Mouse (Mus musculus): ENCODE data around the gene Pcbp1. TPM values are rescaled to one million over a fixed set of nuclear protein-coding genes. Genes with fewer than 3 reads are reported as not detected.

Pcbp1 gene
- polyA plus RNA-seq, 1 experiment = 306 TPM

- no peaks in the 10 kb centered on the region for H3K36me3 ChIP-seq (ENCODE audit: control insufficient read depth, insufficient read depth)
- no peaks in the 10 kb centered on the region for H3K27me3 ChIP-seq (ENCODE audit: control insufficient read depth, insufficient read depth, insufficient read length)
- H3K4me3 ChIP-seq = no peak overlapping the region
- peaks cover 7% of the 10 kb centered on the region for H3K79me2 ChIP-seq (ENCODE audit: control insufficient read depth, insufficient read depth)
- TF ChIP-seq POLR2A (IDR thresholded peaks at IDR 0.05; ENCODE audit: insufficient read length, low read depth) = no peak
- no peak for TF ChIP-seq MAX (IDR thresholded peaks at IDR 0.05; ENCODE audit: low read depth)
- no peak for TF ChIP-seq MYOD1 (IDR thresholded peaks at IDR 0.05; ENCODE audit: control insufficient read depth in 1 of 3, insufficient read length in 2 of 3, low read depth in 2 of 3)
- TF ChIP-seq MYOG (IDR thresholded peaks at IDR 0.05; ENCODE audit: control insufficient read depth in 1 of 3, insufficient read depth in 1 of 3, insufficient read length in 2 of 3, low read depth in 2 of 3) = no peak
- TF ChIP-seq REST (IDR thresholded peaks at IDR 0.05; ENCODE audit: insufficient read depth, insufficient read length) = no peak
- TF ChIP-seq TCF3 (IDR thresholded peaks at IDR 0.05; ENCODE audit: insufficient read length, low read depth) = no peak
- TF ChIP-seq SRF (IDR thresholded peaks at IDR 0.05; ENCODE audit: control insufficient read depth, insufficient read length, low read depth) = no peak
- no peak for TF ChIP-seq TCF12 (IDR thresholded peaks at IDR 0.05; ENCODE audit: insufficient read depth, poor library complexity, severe bottlenecking)
- no peak for TF ChIP-seq CEBPB (IDR thresholded peaks at IDR 0.05; ENCODE audit: insufficient read depth, poor library complexity, severe bottlenecking)
- TF ChIP-seq E2F4 (IDR thresholded peaks at IDR 0.05; ENCODE audit: insufficient read depth) = no peak
- TF ChIP-seq USF1 (IDR thresholded peaks at IDR 0.05; ENCODE audit: low read depth) = no peak
- TF ChIP-seq POLR2AphosphoS2 (IDR thresholded peaks at IDR 0.05; ENCODE audit: insufficient read length, low read depth) = no peak
- H3K4me2 ChIP-seq (ENCODE audit: low read depth) = no peak overlapping the region
- H3ac ChIP-seq (ENCODE audit: control insufficient read depth, insufficient read length) = no peak overlapping the region
Observed at GRCm38 (mm10) chr6:86485943-86486640, 40.0 kb downstream of the Pcbp1 start.

- Histone ChIP-seq H3K36me3 (ENCODE audit: control insufficient read depth, insufficient read depth) (no peaks in the 10 kb centered on the region), H3K4me2 (ENCODE audit: low read depth) (peak overlapping the region; percentile 95), H3K27me3 (ENCODE audit: control insufficient read depth, insufficient read depth, insufficient read length) (no peaks in the 10 kb centered on the region), H3K4me3 (no peak overlapping the region), H3ac (ENCODE audit: control insufficient read depth, insufficient read length) (no peak overlapping the region), H3K79me2 (ENCODE audit: control insufficient read depth, insufficient read depth) (peaks cover 8% of the 10 kb centered on the region)
- TF ChIP-seq TCF3 (IDR thresholded peaks at IDR 0.05; ENCODE audit: insufficient read length, low read depth) (no peak), TCF12 (IDR thresholded peaks at IDR 0.05; ENCODE audit: insufficient read depth, poor library complexity, severe bottlenecking) (no peak), E2F4 (IDR thresholded peaks at IDR 0.05; ENCODE audit: insufficient read depth) (no peak), SRF (IDR thresholded peaks at IDR 0.05; ENCODE audit: control insufficient read depth, insufficient read length, low read depth) (no peak), POLR2AphosphoS2 (IDR thresholded peaks at IDR 0.05; ENCODE audit: insufficient read length, low read depth) (no peak), MYOD1 (IDR thresholded peaks at IDR 0.05; ENCODE audit: control insufficient read depth in 1 of 3, insufficient read length in 2 of 3, low read depth in 2 of 3) (no peak), REST (IDR thresholded peaks at IDR 0.05; ENCODE audit: insufficient read depth, insufficient read length) (no peak), POLR2A (IDR thresholded peaks at IDR 0.05; ENCODE audit: insufficient read length, low read depth) (no peak), MYOG (IDR thresholded peaks at IDR 0.05; ENCODE audit: control insufficient read depth in 1 of 3, insufficient read depth in 1 of 3, insufficient read length in 2 of 3, low read depth in 2 of 3) (no peak), MAX (IDR thresholded peaks at IDR 0.05; ENCODE audit: low read depth) (no peak), USF1 (IDR thresholded peaks at IDR 0.05; ENCODE audit: low read depth) (no peak), CEBPB (IDR thresholded peaks at IDR 0.05; ENCODE audit: insufficient read depth, poor library complexity, severe bottlenecking) (no peak)
Observed at GRCm38 (mm10) chr6:86481871-86482270, 44.2 kb downstream of the Pcbp1 start.

GRCm38 (mm10) chr6:86480189-86480831 lies 45.8 kb downstream of the Pcbp1 start:
- peak overlapping the region; percentile 23 for H3K4me3 ChIP-seq
- TF ChIP-seq TCF3 (IDR thresholded peaks at IDR 0.05; ENCODE audit: insufficient read length, low read depth) (peak; percentile 53), E2F4 (IDR thresholded peaks at IDR 0.05; ENCODE audit: insufficient read depth) (no peak), POLR2A (IDR thresholded peaks at IDR 0.05; ENCODE audit: insufficient read length, low read depth) (no peak), MYOD1 (IDR thresholded peaks at IDR 0.05; ENCODE audit: control insufficient read depth in 1 of 3, insufficient read length in 2 of 3, low read depth in 2 of 3) (peak; percentile 71 to 91 (median 84)), MYOG (IDR thresholded peaks at IDR 0.05; ENCODE audit: control insufficient read depth in 1 of 3, insufficient read depth in 1 of 3, insufficient read length in 2 of 3, low read depth in 2 of 3) (peak in 2 of 3 experiments; percentile 68 to 73), TCF12 (IDR thresholded peaks at IDR 0.05; ENCODE audit: insufficient read depth, poor library complexity, severe bottlenecking) (peak; percentile 47)

GRCm38 (mm10) chr6:86479816-86480188 lies 46.3 kb downstream of the Pcbp1 start:
- Histone ChIP-seq H3ac (ENCODE audit: control insufficient read depth, insufficient read length) (no peak overlapping the region), H3K4me3 (peak overlapping the region; percentile 23), H3K27me3 (ENCODE audit: control insufficient read depth, insufficient read depth, insufficient read length) (no peaks in the 10 kb centered on the region), H3K4me2 (ENCODE audit: low read depth) (peak overlapping the region; percentile 95), H3K36me3 (ENCODE audit: control insufficient read depth, insufficient read depth) (no peaks in the 10 kb centered on the region), H3K79me2 (ENCODE audit: control insufficient read depth, insufficient read depth) (peaks cover 8% of the 10 kb centered on the region)
- no peak for TF ChIP-seq MYOD1 (IDR thresholded peaks at IDR 0.05; ENCODE audit: control insufficient read depth in 1 of 3, insufficient read length in 2 of 3, low read depth in 2 of 3)

More at GRCm38 (mm10) chr6:86480189-86480831, 45.8 kb downstream of the Pcbp1 start:
- H3K4me2 ChIP-seq (ENCODE audit: low read depth) = peak overlapping the region; percentile 95
- H3K79me2 ChIP-seq (ENCODE audit: control insufficient read depth, insufficient read depth) = peaks cover 8% of the 10 kb centered on the region
- H3K36me3 ChIP-seq (ENCODE audit: control insufficient read depth, insufficient read depth) = no peaks in the 10 kb centered on the region
- H3K27me3 ChIP-seq (ENCODE audit: control insufficient read depth, insufficient read depth, insufficient read length) = no peaks in the 10 kb centered on the region
- H3ac ChIP-seq (ENCODE audit: control insufficient read depth, insufficient read length) = no peak overlapping the region

- H3K36me3 ChIP-seq (ENCODE audit: control insufficient read depth, insufficient read depth) = no peaks in the 10 kb centered on the region
- no peaks in the 10 kb centered on the region for H3K27me3 ChIP-seq (ENCODE audit: control insufficient read depth, insufficient read depth, insufficient read length)
- peaks cover 8% of the 10 kb centered on the region for H3K79me2 ChIP-seq (ENCODE audit: control insufficient read depth, insufficient read depth)
- no peak overlapping the region for H3K4me3 ChIP-seq
- H3K4me2 ChIP-seq (ENCODE audit: low read depth) = peak overlapping the region; percentile 95
- TF ChIP-seq MYOD1 (IDR thresholded peaks at IDR 0.05; ENCODE audit: control insufficient read depth in 1 of 3, insufficient read length in 2 of 3, low read depth in 2 of 3) (peak in 1 of 3 experiments; percentile 26), POLR2AphosphoS2 (IDR thresholded peaks at IDR 0.05; ENCODE audit: insufficient read length, low read depth) (no peak)
- no peak overlapping the region for H3ac ChIP-seq (ENCODE audit: control insufficient read depth, insufficient read length)
Observed at GRCm38 (mm10) chr6:86479311-86479710, 46.8 kb downstream of the Pcbp1 start.

All from myocyte (in vitro differentiated cells).